Mouse (Mus musculus) ES-E14 (cell line): Measurements from ENCODE around the gene Myo1b.

Experiments
- CHD2 ChIP-seq: IDR thresholded peaks from 2 replicates; pipeline ENCODE4 v1.6.1; 2014; ENCODE audit warnings: mild to moderate bottlenecking, low read depth, low read length, inconsistent platforms
- HCFC1 ChIP-seq: IDR thresholded peaks from 2 replicates; pipeline ENCODE4 v1.6.1; 2012; ENCODE audit warnings: low read length, inconsistent platforms, borderline replicate concordance; ENCODE audit not compliant: insufficient read depth

DNA sequence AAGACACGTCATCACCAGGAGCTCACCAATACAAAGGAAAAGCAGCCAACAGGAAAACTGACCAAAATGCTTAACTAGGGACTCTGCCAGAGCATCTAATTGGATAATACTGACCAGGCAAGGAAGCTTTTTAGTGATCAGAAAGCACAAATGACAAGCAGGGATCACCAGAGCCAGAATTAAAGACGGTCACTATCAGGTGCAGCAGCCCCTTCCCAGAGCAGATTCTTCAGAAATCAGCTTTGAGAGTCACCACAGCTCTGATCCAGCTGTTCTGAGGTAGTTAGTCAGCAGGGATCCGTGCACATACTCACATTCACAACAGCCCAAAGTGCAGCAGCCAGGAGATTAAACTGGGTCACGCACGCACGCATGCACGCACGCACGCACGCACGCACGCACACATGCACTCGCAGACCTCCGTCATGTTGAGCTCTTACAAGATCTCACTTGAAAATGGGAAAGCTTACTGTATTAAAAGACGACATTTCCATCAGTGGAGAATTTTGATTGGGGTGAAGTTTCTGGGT, 169.1 kb downstream of the Myo1b start:
- TF ChIP-seq CHD2 (no peak), HCFC1 (no peak)
